26 mouse cellular contexts compared by ENCODE assay signal in the genomic region with DNA sequence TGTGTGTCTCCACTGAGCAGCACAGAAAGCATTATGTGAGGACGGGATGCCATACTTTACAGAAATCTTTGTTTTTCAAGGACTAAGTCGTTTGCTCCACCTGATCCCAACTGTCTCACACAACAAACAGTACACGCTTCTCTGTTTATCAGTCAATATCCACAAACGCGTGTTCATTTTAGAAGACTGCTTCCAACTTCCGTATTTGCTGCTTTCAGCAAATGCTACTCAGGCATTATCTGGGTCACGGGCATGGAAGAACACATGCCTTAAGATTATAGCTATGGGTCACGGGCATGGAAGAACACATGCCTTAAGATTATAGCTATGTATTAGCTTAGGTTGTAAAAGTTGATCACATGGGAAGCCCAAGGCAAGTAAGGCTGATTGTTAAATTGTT. TPM values are rescaled to one million over a fixed set of nuclear protein-coding genes. Genes with fewer than 3 reads are reported as not detected.
"Had no signal": no experiment of that assay in that cellular context is flagged by ENCODE, and none has a peak within 500 bp of the region (broad histone marks: within the 10 kb centered on the region; RNA-seq: fewer than 3 reads in every experiment).

No protein-coding gene starts in this region.

- H3K4me1 ChIP-seq: embryonic facial prominence, embryonic 10.5 days; embryonic facial prominence, embryonic 12.5 days; embryonic facial prominence, embryonic 13.5 days; embryonic facial prominence, embryonic 15.5 days; forebrain, embryonic 10.5 days; forebrain, embryonic 12.5 days; forebrain, embryonic 13.5 days; forebrain, embryonic 15.5 days had no signal

- H3K9me3 ChIP-seq: embryonic facial prominence, embryonic 10.5 days; embryonic facial prominence, embryonic 12.5 days; embryonic facial prominence, embryonic 13.5 days; embryonic facial prominence, embryonic 15.5 days; forebrain, embryonic 10.5 days; forebrain, embryonic 12.5 days; forebrain, embryonic 13.5 days; forebrain, embryonic 15.5 days had no signal

- H3K27me3 ChIP-seq: embryonic facial prominence, embryonic 13.5 days; embryonic facial prominence, embryonic 15.5 days; forebrain, embryonic 15.5 days had no signal

- H3K9ac ChIP-seq: embryonic facial prominence, embryonic 12.5 days; embryonic facial prominence, embryonic 13.5 days; embryonic facial prominence, embryonic 15.5 days; forebrain, embryonic 12.5 days; forebrain, embryonic 13.5 days; forebrain, embryonic 15.5 days; forebrain, postnatal 0 days had no signal

- ATAC-seq: forebrain, embryonic 13.5 days; forebrain, embryonic 14.5 days; forebrain, embryonic 15.5 days; forebrain, embryonic 16.5 days; forebrain, postnatal 0 days had no signal

- DNase-seq: cerebellum, adult 9-10 months; cerebellum, adult 9-11 months; cerebellum, postnatal 10 days; cerebellum, postnatal 14 days; cerebellum, postnatal 25 days; cerebellum, postnatal 36 days; embryo, embryonic 11 days; forebrain, postnatal 0 days; gastrocnemius, adult 2 months; gastrocnemius, postnatal 10 days; gastrocnemius, postnatal 14 days; gastrocnemius, postnatal 25 days; gastrocnemius, postnatal 36 days; heart, adult 18-20 months; heart, adult 2 months had no signal

- H3K4me2 ChIP-seq: embryonic facial prominence, embryonic 12.5 days; embryonic facial prominence, embryonic 13.5 days; embryonic facial prominence, embryonic 15.5 days; forebrain, embryonic 12.5 days; forebrain, embryonic 13.5 days; forebrain, embryonic 15.5 days had no signal

- H3K27ac ChIP-seq: embryonic facial prominence, embryonic 10.5 days; embryonic facial prominence, embryonic 12.5 days; embryonic facial prominence, embryonic 13.5 days; embryonic facial prominence, embryonic 15.5 days; forebrain, embryonic 10.5 days; forebrain, embryonic 12.5 days; forebrain, embryonic 13.5 days; forebrain, embryonic 15.5 days; gastrocnemius, adult 2 months; heart, adult 2 months had no signal

- H3K4me3 ChIP-seq: embryonic facial prominence, embryonic 10.5 days; embryonic facial prominence, embryonic 12.5 days; embryonic facial prominence, embryonic 13.5 days; embryonic facial prominence, embryonic 15.5 days; erythroblast, embryonic 14.5 days; forebrain, embryonic 10.5 days; forebrain, embryonic 12.5 days; forebrain, embryonic 13.5 days; forebrain, embryonic 15.5 days; gastrocnemius, adult 2 months; heart, adult 2 months had no signal

- H3K36me3 ChIP-seq: embryonic facial prominence, embryonic 10.5 days; embryonic facial prominence, embryonic 12.5 days; embryonic facial prominence, embryonic 13.5 days; embryonic facial prominence, embryonic 15.5 days; forebrain, embryonic 10.5 days; forebrain, embryonic 12.5 days; forebrain, embryonic 15.5 days had no signal

RNA-seq across cellular contexts. Expression of a gene that starts 6.9 kb away (rescaled TPM):
- polyA plus RNA-seq: erythroblast, embryonic 14.5 days had no signal
